Mouse (Mus musculus) mesoderm, embryonic 11.5 days (tissue): Measurements from ENCODE around the gene Psmb3.
"Not testable (repeated sequence)": the region's sequence is repeated elsewhere in the genome, so short reads cannot be mapped to it uniquely, and the experiment has no call there.

Source experiments
- DNase-seq: peaks from one replicate; pipeline ENCODE4 v3.0.0-alpha.2; 2012; ENCODE audit warnings: low read depth, low spot score

The Psmb3 gene

DNA sequence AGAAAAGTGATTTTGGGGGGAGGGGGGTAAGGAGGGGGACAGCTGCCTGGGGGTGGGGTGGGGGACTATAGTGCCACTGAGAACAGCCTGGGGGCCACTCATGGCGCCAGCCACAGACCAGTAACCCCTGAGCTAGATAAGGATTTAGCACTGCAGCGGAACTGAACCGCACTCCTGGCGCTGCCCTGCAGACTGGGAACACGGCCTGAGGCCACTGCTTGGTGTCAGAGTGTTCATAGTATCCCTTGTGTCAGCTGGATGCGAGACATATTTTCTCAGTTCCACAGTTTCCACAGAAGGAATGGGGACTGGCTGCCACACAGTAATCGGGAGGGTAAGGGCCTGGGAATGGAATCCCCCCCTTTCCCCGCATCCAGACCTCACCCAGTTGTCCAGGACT, 12.8 kb downstream of the Psmb3 start:
- no peak for DNase-seq

- no peak for DNase-seq
These were observed 14.4 kb downstream of the Psmb3 start for GRCm38 (mm10) chr11:97717369-97718280.

DNA sequence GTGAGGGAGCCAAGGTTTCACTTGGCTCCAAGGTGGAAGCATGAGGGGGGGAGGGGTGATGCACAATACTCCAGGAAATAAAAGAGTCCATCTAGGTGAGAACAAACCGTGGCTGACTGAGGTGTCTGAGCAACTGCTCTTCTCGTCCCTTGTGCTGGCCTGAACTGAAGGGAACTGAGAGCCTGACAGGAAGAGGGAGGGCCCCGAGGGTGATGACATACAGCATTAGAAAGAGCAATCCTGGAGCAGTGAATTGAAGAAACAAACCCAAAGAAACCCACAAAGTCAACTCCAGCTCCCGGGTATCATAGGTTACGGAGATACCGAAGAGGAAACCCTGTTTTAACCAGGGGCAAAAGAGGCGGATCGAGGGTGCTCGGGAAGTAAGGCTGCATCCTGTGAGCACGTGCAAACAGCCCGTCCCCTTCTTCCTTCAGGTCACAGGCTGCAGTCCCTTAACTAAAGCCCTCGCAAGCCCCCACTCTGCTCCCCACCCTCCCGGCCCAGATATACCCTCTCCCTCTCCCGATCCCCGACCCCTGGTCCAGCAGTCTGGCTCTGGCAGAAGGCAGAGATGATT, 15.2 kb downstream of the Psmb3 start:
- DNase-seq = no peak

DNA sequence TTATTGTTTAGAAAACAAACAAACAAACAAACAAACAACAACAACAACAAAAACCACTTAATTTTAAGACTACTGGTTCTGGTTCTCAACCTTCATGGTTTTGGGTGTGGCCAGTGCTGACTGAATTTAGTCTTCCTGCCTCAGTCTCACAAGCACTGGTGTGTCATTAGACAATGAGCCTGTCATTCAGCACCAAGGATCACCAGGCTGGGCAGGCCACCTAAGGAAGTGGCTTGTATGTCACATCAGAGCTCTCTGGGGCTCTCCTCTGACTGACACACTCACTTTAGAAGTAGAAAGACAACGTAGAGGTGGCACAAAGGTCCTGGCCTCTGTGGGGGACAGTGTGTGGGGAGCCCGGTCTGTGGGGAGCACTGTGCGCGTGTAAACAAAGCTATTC, 15.8 kb downstream of the Psmb3 start:
- DNase-seq = no peak

GRCm38 (mm10) chr11:97721338-97721737, 18.1 kb downstream of the Psmb3 start:
- no peak for DNase-seq

GRCm38 (mm10) chr11:97723709-97724108, 20.5 kb downstream of the Psmb3 start:
- no peak for DNase-seq

DNA sequence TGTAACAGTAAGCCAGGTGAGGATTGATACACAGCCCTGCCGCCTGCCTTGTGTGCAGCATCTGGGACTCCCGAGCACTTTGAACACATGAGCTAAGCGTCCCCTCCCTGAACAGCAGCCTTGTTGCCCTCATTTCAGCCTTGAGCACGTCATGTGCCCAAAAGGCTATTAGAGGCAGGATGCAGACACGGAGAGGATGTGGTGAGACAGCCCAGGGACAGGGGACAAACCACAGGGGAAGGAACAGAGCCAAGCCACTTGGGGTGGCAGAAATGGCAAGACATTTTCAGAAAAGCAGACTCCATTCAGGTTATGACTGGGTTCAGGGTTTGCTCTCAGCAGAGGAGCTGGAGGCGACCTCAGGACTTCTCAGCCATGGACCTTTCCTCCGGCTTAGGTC, 25.1 kb downstream of the Psmb3 start:
- DNase-seq = no peak

DNA sequence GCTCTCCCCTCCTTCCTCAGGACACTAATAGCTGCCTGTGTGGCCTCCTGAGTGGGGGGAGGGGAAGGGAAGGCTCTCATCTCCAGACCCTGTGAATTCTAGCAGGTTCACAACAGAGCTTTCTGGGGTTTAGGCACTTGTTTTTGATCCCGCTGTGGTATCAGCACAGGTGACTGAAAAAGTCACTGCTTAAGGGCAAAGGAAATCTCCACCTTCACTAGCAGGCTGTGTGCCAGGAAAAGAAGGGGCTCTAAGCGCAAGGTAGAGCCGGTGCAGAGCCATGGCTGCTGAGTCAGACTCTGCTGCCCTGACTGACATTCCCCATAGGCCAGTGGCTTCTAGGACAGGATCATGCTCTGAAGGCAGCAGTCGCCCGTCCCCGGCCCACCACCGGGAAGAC, 25.5 kb downstream of the Psmb3 start:
- DNase-seq = no peak

DNA sequence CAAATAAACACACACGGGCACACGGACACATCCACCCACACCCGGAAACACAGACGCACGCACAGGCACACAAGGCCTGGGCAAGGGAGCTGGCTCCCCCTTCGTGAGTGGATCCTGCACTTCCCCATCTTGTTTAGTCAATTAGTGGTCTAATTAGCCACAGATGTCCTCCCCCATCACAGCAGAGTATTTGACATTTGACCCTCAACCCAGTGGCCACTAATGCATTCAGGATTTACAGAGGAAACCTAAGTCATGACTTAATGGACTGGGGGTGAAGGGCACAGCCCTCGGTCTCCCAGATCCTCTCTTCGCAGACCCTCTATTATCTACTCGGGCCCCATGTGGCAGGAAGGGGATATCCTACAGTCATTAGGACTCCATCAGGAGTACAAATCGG, 30.5 kb downstream of the Psmb3 start:
- peak; percentile 55 for DNase-seq

DNA sequence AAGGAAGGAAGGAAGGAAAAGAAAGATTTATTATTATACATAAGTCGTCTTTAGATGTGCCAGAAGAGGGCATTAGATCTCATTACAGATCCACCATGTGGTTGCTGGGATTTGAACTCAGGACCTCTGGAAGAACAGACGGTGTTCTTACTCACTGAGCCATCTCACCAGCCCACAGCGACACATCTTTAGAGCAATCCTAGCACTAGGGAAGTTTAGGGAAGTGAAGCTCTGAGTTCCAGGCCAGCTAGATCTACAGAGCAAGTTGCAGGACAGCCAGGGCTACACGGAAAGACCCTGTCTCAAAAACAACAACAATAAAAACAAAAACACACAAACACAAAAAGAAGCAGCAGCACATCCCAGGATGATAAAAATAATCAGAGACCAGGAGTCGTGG, 31.6 kb downstream of the Psmb3 start:
- DNase-seq = not testable (repeated sequence)

- no peak for DNase-seq
These were observed 33.4 kb downstream of the Psmb3 start for GRCm38 (mm10) chr11:97736645-97737044.

DNA sequence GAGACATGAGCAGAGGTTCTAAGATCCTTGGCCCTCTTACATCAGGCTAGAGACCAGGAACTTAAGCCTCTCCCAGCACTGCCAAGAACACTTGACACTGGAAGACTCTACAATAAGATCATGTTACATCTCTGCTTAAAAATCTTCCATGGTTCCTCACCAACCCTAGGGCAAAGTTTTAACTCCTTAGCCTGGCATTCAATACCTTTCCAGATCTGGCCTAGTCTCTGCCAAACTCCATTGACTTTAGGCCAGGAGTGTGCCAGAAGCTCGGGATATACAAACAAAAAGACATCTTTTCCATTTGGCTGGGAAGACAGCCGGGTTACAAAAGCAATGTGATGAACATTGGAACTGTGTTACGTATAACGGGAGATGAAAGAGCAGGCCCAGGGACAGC, 34.4 kb downstream of the Psmb3 start:
- no peak for DNase-seq

DNA sequence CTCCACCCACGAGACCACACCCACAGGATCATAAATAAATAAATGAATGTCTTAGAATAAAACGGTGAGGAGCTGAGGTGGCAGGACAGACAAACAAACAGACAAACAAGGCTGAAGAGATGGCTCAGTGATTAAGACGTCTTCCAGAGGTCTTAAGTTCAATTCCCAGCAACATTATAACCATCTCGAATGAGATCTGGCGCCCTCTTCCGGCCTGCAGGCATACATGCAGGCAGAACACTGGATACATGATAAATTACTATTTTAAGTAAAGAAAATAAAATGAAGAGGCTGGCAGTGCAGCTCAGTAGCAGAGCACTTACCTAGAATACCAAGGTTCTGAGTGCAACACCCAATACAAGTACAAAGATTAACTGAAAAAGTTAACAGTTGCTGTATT, 35.5 kb downstream of the Psmb3 start:
- no peak for DNase-seq

DNA sequence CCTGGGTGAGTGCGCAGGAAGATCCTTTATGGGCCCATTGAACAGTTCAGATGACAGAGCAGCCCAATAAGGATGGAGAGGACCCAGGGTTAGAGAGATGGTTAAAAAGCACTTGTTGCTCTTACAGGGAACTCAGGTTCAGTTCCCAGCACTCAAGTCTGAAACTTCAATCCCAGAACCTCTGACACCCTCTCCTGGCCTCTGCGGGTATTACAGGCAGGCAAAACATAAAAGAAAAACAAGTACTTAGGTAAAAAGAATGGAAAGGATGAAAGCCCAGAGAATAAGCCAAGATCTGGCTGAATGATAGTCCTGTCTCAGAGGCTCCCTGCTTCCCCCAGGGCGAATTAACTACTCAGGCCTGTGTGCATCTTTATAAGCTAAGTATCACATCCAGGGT, 36.0 kb downstream of the Psmb3 start:
- no peak for DNase-seq

DNA sequence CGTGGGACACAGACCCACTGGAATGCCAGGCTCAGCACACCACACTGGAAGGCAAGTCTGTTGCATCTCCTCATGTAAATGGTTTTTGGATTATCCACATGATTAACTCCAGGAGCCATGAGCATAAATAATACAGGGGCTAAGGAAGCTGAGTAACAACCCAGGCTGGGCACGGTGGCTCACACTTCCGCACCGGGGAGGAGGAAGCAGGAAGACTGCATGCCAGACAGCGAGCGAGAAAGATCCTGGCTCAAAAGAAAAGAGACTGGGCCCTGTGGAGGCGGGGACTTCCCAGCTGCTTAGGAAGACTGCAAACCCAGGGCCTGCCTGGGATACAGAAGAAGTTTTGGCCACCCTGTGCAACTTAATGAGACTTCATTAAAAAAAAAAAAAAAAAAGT, 37.0 kb downstream of the Psmb3 start:
- DNase-seq = no peak

DNA sequence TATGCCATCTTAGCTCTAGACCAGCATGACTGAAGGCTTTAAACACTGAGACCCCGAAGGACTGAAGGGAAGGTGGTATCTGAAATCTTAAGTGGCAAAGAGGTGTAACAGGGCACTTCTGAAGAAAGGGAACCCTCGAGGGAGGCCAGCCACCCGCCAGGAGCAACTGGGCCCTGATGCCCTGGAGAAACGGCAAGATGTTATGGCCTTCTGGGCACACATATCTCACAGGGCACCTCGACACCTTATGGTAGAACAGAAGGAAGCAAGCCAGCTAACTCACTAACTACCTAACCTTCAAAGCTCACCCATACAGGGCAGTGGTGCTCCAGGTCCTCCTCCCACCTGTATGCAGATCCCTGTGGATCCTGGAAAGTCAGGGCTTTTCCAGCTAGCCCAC, 39.0 kb downstream of the Psmb3 start:
- no peak for DNase-seq

GRCm38 (mm10) chr11:97742591-97742990, 39.4 kb downstream of the Psmb3 start:
- no peak for DNase-seq

- no peak for DNase-seq
These were observed 40.2 kb downstream of the Psmb3 start for GRCm38 (mm10) chr11:97743423-97743822.

DNA sequence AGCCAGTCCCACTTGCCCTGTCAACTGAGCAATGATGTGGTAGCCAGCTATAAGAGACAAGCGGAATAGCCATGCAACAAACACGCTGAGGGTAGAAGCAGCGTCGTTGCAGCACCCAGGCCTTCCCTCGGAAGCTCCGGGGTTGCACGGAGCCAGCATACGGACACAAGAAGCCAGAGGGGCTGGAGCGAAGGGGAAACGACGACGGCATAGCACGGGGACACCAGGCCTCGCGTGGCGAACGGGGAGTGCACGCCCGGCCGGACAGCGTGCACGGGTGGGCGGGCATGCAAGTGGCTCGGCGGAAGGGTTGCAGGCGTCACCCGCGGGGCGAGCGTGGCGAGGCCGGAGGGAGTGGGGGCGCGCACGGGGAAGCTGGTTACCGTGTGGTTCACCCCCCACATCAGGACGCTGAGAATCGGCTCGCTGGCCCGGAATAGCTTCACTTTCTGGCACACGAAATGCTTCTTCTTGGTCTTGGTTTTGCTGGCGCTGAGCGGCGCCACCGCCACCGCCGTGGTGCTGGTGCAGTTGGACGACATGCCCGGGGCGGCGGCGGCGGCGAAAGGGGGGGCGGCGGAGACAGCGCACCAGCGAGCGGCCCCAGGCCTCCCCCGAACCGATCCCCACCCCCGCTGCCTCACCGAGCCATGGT, 41.0 kb downstream of the Psmb3 start, which contains the start of gene Pip4k2b:
TSS of gene Pip4k2b (minus strand) at position 642 of the 655 bp plus-strand sequence.
- peak; percentile 41 for DNase-seq

DNA sequence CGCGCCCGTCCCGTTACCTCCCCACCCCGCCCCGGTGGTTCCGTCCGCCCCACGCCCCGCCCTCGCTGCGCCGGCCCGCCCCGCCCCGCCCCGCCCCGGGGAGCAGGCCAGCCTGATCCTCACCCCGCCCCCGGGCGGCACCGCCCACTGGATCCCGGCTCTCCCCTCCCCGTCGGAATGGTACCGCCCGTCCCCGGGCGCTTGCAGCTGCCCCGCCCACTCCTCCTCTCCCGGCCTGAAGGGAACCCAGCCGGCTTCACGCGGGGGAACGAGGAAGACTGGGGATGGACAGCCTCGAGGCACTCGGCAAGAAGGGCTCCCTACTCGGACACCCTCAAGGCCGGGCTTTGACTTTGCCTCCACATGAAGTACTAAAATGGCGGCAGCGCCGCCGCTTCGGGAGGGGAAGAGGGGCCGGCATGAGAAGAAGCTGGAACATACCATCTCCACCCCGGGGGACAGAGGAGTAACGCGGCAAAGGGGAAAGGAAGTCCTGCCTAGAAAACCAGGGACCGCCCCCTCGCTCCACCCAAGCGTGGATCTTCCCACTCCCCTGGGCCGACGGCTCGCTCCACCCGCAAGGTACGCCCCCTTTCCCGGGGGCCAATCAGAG, 41.6 kb downstream of the Psmb3 start:
- peak; percentile 99 for DNase-seq

- DNase-seq = no peak
These were observed 42.1 kb downstream of the Psmb3 start for GRCm38 (mm10) chr11:97745331-97745721.

DNA sequence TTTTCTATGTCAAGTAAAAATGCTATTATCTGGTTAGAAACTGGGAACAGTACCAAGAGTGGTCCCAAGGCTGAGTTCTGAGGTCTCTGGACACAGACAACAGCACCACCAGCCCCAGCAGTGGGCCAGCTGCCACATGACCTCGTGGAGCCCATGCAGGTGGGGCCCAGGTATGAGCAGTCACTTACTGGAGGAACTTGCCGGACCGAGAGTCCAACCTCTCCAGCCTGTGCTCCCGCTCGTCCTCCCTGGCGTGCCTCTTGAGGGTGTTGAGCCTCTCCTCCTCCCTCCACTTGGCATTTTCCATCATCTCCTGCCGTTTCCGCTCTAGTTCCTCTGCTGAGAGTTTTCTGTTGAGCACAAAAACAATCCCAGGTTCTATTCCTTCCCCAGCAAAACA, 44.6 kb downstream of the Psmb3 start:
- DNase-seq = no peak
